Mouse (Mus musculus) forebrain, postnatal 0 days (tissue): ENCODE measurements around the gene Gm20219. TPM values are rescaled to one million over a fixed set of nuclear protein-coding genes. Genes with fewer than 3 reads are reported as not detected.

Experiments
- ATAC-seq: fragments of 200-750 bp; cut with Nextera tagmentation; 2 replicates; pipeline ENCODE4 v1.8.0; 2017; ENCODE audit warnings: mild to moderate bottlenecking, moderate library complexity
- DNase-seq: peaks from one replicate; pipeline ENCODE4 v3.0.0-alpha.2; 2015
- H3K27ac ChIP-seq: fragments of 300-500 bp; sonication (generic); 2 replicates; pipeline ENCODE4 v1.5.1; 2014; ENCODE audit warnings: low read depth, mild to moderate bottlenecking, antibody characterized with exemption, low read length, moderate library complexity, mixed read lengths
- H3K27me3 ChIP-seq: fragments of 300-500 bp; sonication (generic); 2 replicates; pipeline ENCODE4 v1.6.1; 2014; ENCODE audit warnings: mild to moderate bottlenecking, low read length, mixed read lengths; ENCODE audit not compliant: insufficient read depth
- H3K36me3 ChIP-seq: fragments of 300-500 bp; sonication (generic); 2 replicates; pipeline ENCODE4 v1.6.1; 2014; ENCODE audit warnings: mild to moderate bottlenecking, moderate library complexity; ENCODE audit not compliant: insufficient read depth
- H3K4me1 ChIP-seq: fragments of 300-500 bp; sonication (generic); 2 replicates; pipeline ENCODE4 v1.6.1; 2014; ENCODE audit warnings: antibody characterized with exemption; ENCODE audit not compliant: insufficient read depth
- H3K4me2 ChIP-seq: fragments of 300-500 bp; sonication (generic); 2 replicates; pipeline ENCODE4 v1.6.1; 2014; ENCODE audit warnings: low read depth, mild to moderate bottlenecking, moderate library complexity
- H3K4me3 ChIP-seq: fragments of 300-500 bp; sonication (generic); 2 replicates; pipeline ENCODE4 v1.5.1; 2014; ENCODE audit warnings: low read depth, low read length, mixed read lengths
- H3K9ac ChIP-seq: fragments of 300-500 bp; sonication (generic); 2 replicates; pipeline ENCODE4 v1.6.1; 2014; ENCODE audit warnings: mild to moderate bottlenecking
- H3K9me3 ChIP-seq: fragments of 300-500 bp; sonication (generic); 2 replicates; pipeline ENCODE4 v1.6.1; 2016; ENCODE audit warnings: low read length
- CTCF ChIP-seq: sonication (generic); IDR thresholded peaks from 2 replicates; pipeline ENCODE4 v1.5.1; 2016; ENCODE audit warnings: antibody characterized with exemption, control low read depth, low read depth
- WGBS: fragments of 180-500 bp; shearing (Covaris S2); extraction: QIAGEN DNeasy Blood & Tissue Kit; methylation state at CpG from one replicate; pipeline ENCODE4 v1.1.7; 2014; 5-methylcytosine and 5-hydroxymethylcytosine counted together
- polyA plus RNA-seq: library from polyadenylated mRNA; unstranded; fragments of >200 nt; fragmentation: Nextera tagmentation; extraction: Ambion mirVana; gene quantifications from 2 replicates; pipeline ENCODE4 v1.2.1, GENCODE M21; 2015
- total RNA-seq: library from RNA; depleted of rRNA; stranded (reverse); fragments of >200 nt; gene quantifications from 2 replicates; pipeline ENCODE4 v1.2.3, GENCODE M21; 2014

Gm20219 gene
- total and polyA plus RNA-seq, 2 experiments from 2014 or later = 0.33 to 0.40 TPM

GRCm38 (mm10) chr17:56585171-56585821 is 31.1 kb upstream of the Gm20219 start:
- Histone ChIP-seq H3K27ac (peak overlapping the region; percentile 97), H3K4me2 (peak overlapping the region; percentile 59), H3K4me1 (peaks cover 30% of the 10 kb centered on the region), H3K4me3 (peak overlapping the region; percentile 86), H3K9ac (peak overlapping the region; percentile 88), H3K9me3 (no peaks in the 10 kb centered on the region), H3K36me3 (peaks cover 61% of the 10 kb centered on the region), H3K27me3 (no peaks in the 10 kb centered on the region)
- no peak for ATAC-seq
- under 1% methylated on average over 61 of the region's 61 CpGs for WGBS
- no peak for DNase-seq
- TF ChIP-seq CTCF = no peak

GRCm38 (mm10) chr17:56584257-56585130 is 30.3 kb upstream of the Gm20219 start, which contains the start of the genes Safb2 and Safb:
Gene Safb2, minus strand, starts transcription at chr17:56584585.
Gene Safb, plus strand, starts transcription at chr17:56584825.
- peaks cover 55% of the 10 kb centered on the region for H3K36me3 ChIP-seq
- H3K27ac ChIP-seq = peak within 1 kb of the TSS; percentile 97
- H3K27me3 ChIP-seq = no peaks in the 10 kb centered on the region
- H3K4me3 ChIP-seq = peak within 1 kb of the TSS; percentile 86
- peak within 1 kb of the TSS; percentile 86 for H3K4me2 ChIP-seq
- H3K9me3 ChIP-seq = no peaks in the 10 kb centered on the region
- TF ChIP-seq CTCF = peak; percentile 40
- WGBS = 1% methylated on average over 93 of the region's 101 CpGs
- ATAC-seq (peak; percentile 96), DNase-seq (peak; percentile 100)
- H3K9ac ChIP-seq = peak within 1 kb of the TSS; percentile 88
- H3K4me1 ChIP-seq = peaks cover 30% of the 10 kb centered on the region

- ATAC-seq = no peak
- peak overlapping the region; percentile 97 for H3K27ac ChIP-seq
- H3K4me1 ChIP-seq = peaks cover 30% of the 10 kb centered on the region
- peak overlapping the region; percentile 86 for H3K4me2 ChIP-seq
- H3K27me3 ChIP-seq = no peaks in the 10 kb centered on the region
- H3K9me3 ChIP-seq = no peaks in the 10 kb centered on the region
- peak overlapping the region; percentile 83 for H3K4me3 ChIP-seq
- H3K36me3 ChIP-seq = peaks cover 49% of the 10 kb centered on the region
- H3K9ac ChIP-seq = peak overlapping the region; percentile 88
- WGBS = 2% methylated on average over 33 of the region's 33 CpGs
- no peak for DNase-seq
- no peak for TF ChIP-seq CTCF
Measured at GRCm38 (mm10) chr17:56583611-56584256, 29.5 kb upstream of the Gm20219 start.

- ATAC-seq (no peak), DNase-seq (no peak)
- H3K9me3 ChIP-seq = no peaks in the 10 kb centered on the region
- peak overlapping the region; percentile 86 for H3K4me2 ChIP-seq
- peak overlapping the region; percentile 88 for H3K9ac ChIP-seq
- H3K4me1 ChIP-seq = peaks cover 30% of the 10 kb centered on the region
- peak overlapping the region; percentile 83 for H3K4me3 ChIP-seq
- no peak overlapping the region for H3K27ac ChIP-seq
- H3K27me3 ChIP-seq = no peaks in the 10 kb centered on the region
- TF ChIP-seq CTCF = no peak
- H3K36me3 ChIP-seq = peaks cover 49% of the 10 kb centered on the region
- WGBS = 68% methylated on average over 1 of the region's 1 CpGs
Measured at GRCm38 (mm10) chr17:56583071-56583470, 28.9 kb upstream of the Gm20219 start.

GRCm38 (mm10) chr17:56572939-56573338 is 18.8 kb upstream of the Gm20219 start:
- no peak for DNase-seq
- no peak for ATAC-seq
- H3K27ac ChIP-seq = no peak overlapping the region
- no peak overlapping the region for H3K9ac ChIP-seq
- no peak overlapping the region for H3K4me2 ChIP-seq
- H3K4me1 ChIP-seq = no peaks in the 10 kb centered on the region
- H3K9me3 ChIP-seq = no peaks in the 10 kb centered on the region
- H3K27me3 ChIP-seq = no peaks in the 10 kb centered on the region
- H3K4me3 ChIP-seq = no peak overlapping the region
- H3K36me3 ChIP-seq = peaks cover 77% of the 10 kb centered on the region
- TF ChIP-seq CTCF = no peak
- WGBS = 84% methylated on average over 3 of the region's 3 CpGs

- no peak for DNase-seq
- H3K4me2 ChIP-seq = no peak overlapping the region
- H3K36me3 ChIP-seq = peaks cover 76% of the 10 kb centered on the region
- no peaks in the 10 kb centered on the region for H3K27me3 ChIP-seq
- TF ChIP-seq CTCF = no peak
- H3K4me3 ChIP-seq = no peak overlapping the region
- 17% methylated on average over 1 of the region's 1 CpGs for WGBS
- H3K27ac ChIP-seq = no peak overlapping the region
- H3K9me3 ChIP-seq = no peaks in the 10 kb centered on the region
- no peak overlapping the region for H3K9ac ChIP-seq
- no peaks in the 10 kb centered on the region for H3K4me1 ChIP-seq
- no peak for ATAC-seq
Measured at GRCm38 (mm10) chr17:56572154-56572553, 18.0 kb upstream of the Gm20219 start.

GRCm38 (mm10) chr17:56570287-56570686 is 16.1 kb upstream of the Gm20219 start:
- H3K4me3 ChIP-seq = no peak overlapping the region
- no peak overlapping the region for H3K9ac ChIP-seq
- no peak for TF ChIP-seq CTCF
- no peaks in the 10 kb centered on the region for H3K4me1 ChIP-seq
- no peak for ATAC-seq
- WGBS = 93% methylated on average over 4 of the region's 4 CpGs
- H3K9me3 ChIP-seq = no peaks in the 10 kb centered on the region
- no peaks in the 10 kb centered on the region for H3K27me3 ChIP-seq
- H3K4me2 ChIP-seq = no peak overlapping the region
- peaks cover 81% of the 10 kb centered on the region for H3K36me3 ChIP-seq
- no peak for DNase-seq
- no peak overlapping the region for H3K27ac ChIP-seq
